In genomic region chr3:27258461-27258860, GRCm38 (mm10) we compare ENCODE assay signal across 15 mouse cellular contexts. TPM values are rescaled to one million over a fixed set of nuclear protein-coding genes. Genes with fewer than 3 reads are reported as not detected.
DNase-seq lines count a peak whose midpoint lies in the region; ATAC-seq and TF ChIP-seq lines count a peak whose summit lies in the region.
"Had no signal": no experiment of that assay in that cellular context is flagged by ENCODE, and none has a peak within 500 bp of the region (broad histone marks: within the 10 kb centered on the region; RNA-seq: fewer than 3 reads in every experiment).

No protein-coding gene starts in this region.

- H3K4me1 ChIP-seq in spleen, adult 2 months (ENCODE audit: control insufficient read depth, insufficient read depth, insufficient read length), result no peaks in the 10 kb centered on the region
- no peaks in the 10 kb centered on the region for H3K4me1 ChIP-seq in brown adipose tissue, adult 24 weeks (ENCODE audit: control insufficient read depth, insufficient read depth, insufficient read length, low read length)
- no peaks in the 10 kb centered on the region for H3K4me1 ChIP-seq in liver, embryonic 16.5 days (ENCODE audit: control insufficient read depth, low read depth, low read length)
- no peaks in the 10 kb centered on the region for H3K4me1 ChIP-seq in intestine, postnatal 0 days (replicated peaks; ENCODE audit: control insufficient read depth, insufficient read depth, low read length)
- H3K4me1 ChIP-seq: heart, embryonic 15.5 days; limb, embryonic 10.5 days had no signal

- no peaks in the 10 kb centered on the region for H3K9me3 ChIP-seq in liver, embryonic 16.5 days (replicated peaks; ENCODE audit: control insufficient read depth, low read length)
- H3K9me3 ChIP-seq in intestine, postnatal 0 days (ENCODE audit: control insufficient read depth), result no peaks in the 10 kb centered on the region
- H3K9me3 ChIP-seq: heart, embryonic 15.5 days; limb, embryonic 10.5 days had no signal

- no peaks in the 10 kb centered on the region for H3K36me3 ChIP-seq in spleen, adult 2 months (ENCODE audit: control insufficient read depth, insufficient read depth, low read length)
- no peaks in the 10 kb centered on the region for H3K36me3 ChIP-seq in liver, embryonic 16.5 days (ENCODE audit: control insufficient read depth, insufficient read depth)
- H3K36me3 ChIP-seq in splenic B cell, adult 2 months (ENCODE audit: control insufficient read depth, insufficient read depth, low read length, poor library complexity, severe bottlenecking), result no peaks in the 10 kb centered on the region
- no peaks in the 10 kb centered on the region for H3K36me3 ChIP-seq in intestine, postnatal 0 days (ENCODE audit: control insufficient read depth, insufficient read depth)
- H3K36me3 ChIP-seq: heart, embryonic 15.5 days; limb, embryonic 10.5 days had no signal

- no peak overlapping the region for H3K9ac ChIP-seq in liver, embryonic 16.5 days (ENCODE audit: low read depth, low read length)
- H3K9ac ChIP-seq in intestine, postnatal 0 days (ENCODE audit: low read depth, low read length), result no peak overlapping the region
- H3K9ac ChIP-seq: heart, embryonic 15.5 days had no signal

- no peak for TF ChIP-seq POLR2A in spleen, adult 2 months (IDR thresholded peaks at IDR 0.05; ENCODE audit: low read depth, low read length)

- H3K27ac ChIP-seq in spleen, adult 2 months (ENCODE audit: insufficient read depth, low read length), result no peak overlapping the region
- no peak overlapping the region for H3K27ac ChIP-seq in brown adipose tissue, adult 24 weeks (replicated peaks; ENCODE audit: low read depth, low read length)
- H3K27ac ChIP-seq in liver, embryonic 16.5 days (ENCODE audit: low read length), result no peak overlapping the region
- H3K27ac ChIP-seq in intestine, postnatal 0 days (ENCODE audit: low read depth, low read length), result no peak overlapping the region
- H3K27ac ChIP-seq: heart, embryonic 15.5 days; hindbrain, postnatal 0 days; kidney, postnatal 0 days; limb, embryonic 10.5 days had no signal

- no peak for ATAC-seq in liver, embryonic 16.5 days (ENCODE audit: low read depth)
- no peak for ATAC-seq in intestine, postnatal 0 days
- ATAC-seq: hindbrain, postnatal 0 days had no signal

- WGBS in spleen, adult 2 months, result 16% methylated on average over 10 of the region's 10 CpGs
- 31% methylated on average over 10 of the region's 10 CpGs for WGBS in liver, embryonic 16.5 days (ENCODE audit: insufficient replicate concordance)
- WGBS in intestine, postnatal 0 days, result 92% methylated on average over 10 of the region's 10 CpGs

- no peak for TF ChIP-seq CTCF in spleen, adult 2 months (IDR thresholded peaks at IDR 0.05; ENCODE audit: extremely low read depth, insufficient read depth, insufficient read length, insufficient replicate concordance)
- TF ChIP-seq CTCF in intestine, postnatal 0 days (IDR thresholded peaks at IDR 0.05; ENCODE audit: low read depth), result no peak

- no peak overlapping the region for H3K4me2 ChIP-seq in liver, embryonic 16.5 days (ENCODE audit: low read depth, low read length)
- H3K4me2 ChIP-seq in intestine, postnatal 0 days (replicated peaks; ENCODE audit: low read depth), result no peak overlapping the region
- H3K4me2 ChIP-seq: heart, embryonic 15.5 days had no signal

- no peaks in the 10 kb centered on the region for H3K27me3 ChIP-seq in spleen, adult 2 months (ENCODE audit: control insufficient read depth, insufficient read depth, low read length)
- no peaks in the 10 kb centered on the region for H3K27me3 ChIP-seq in liver, embryonic 16.5 days (ENCODE audit: control insufficient read depth, insufficient read depth, low read depth, low read length)
- no peaks in the 10 kb centered on the region for H3K27me3 ChIP-seq in splenic B cell, adult 2 months (ENCODE audit: control insufficient read depth, insufficient read depth, low read length, poor library complexity, severe bottlenecking)
- no peaks in the 10 kb centered on the region for H3K27me3 ChIP-seq in intestine, postnatal 0 days (replicated peaks; ENCODE audit: control insufficient read depth, insufficient read depth, low read length)
- H3K27me3 ChIP-seq: heart, embryonic 15.5 days had no signal

- peak overlapping the region; percentile 61 for H3K4me3 ChIP-seq in spleen, adult 2 months (ENCODE audit: extremely low read depth, insufficient read depth, insufficient read length)
- H3K4me3 ChIP-seq in brown adipose tissue, adult 24 weeks (ENCODE audit: insufficient read depth, low read depth, low read length), result peak overlapping the region; percentile 52
- peak overlapping the region; percentile 32; the same call in 1 of the 2 replicates for H3K4me3 ChIP-seq in liver, embryonic 16.5 days (ENCODE audit: low read depth, low read length)
- H3K4me3 ChIP-seq in intestine, postnatal 0 days (ENCODE audit: low read depth, low read length), result no peak overlapping the region
- H3K4me3 ChIP-seq: heart, embryonic 15.5 days; limb, embryonic 10.5 days had no signal

- DNase-seq in spleen, adult 2 months (ENCODE audit: low read depth in 1 of 2, low spot score in 2 of 2), result peak in 1 of 2 experiments; percentile 15
- no peak for DNase-seq in spleen, postnatal 10 days (ENCODE audit: low spot score in 2 of 2)
- DNase-seq in splenic B cell, adult 2 months (ENCODE audit: low read depth, low spot score), result peak; percentile 60
- no peak for DNase-seq in urinary bladder, adult 18-20 months (ENCODE audit: low spot score in 2 of 2)
- no peak for DNase-seq in embryo, embryonic 9.5 days (ENCODE audit: extremely low spot score)
- DNase-seq: gastrocnemius, postnatal 14 days; retina, postnatal 1 day had no signal

RNA-seq across cellular contexts. Expression of gene Tnfsf10, which starts 58.4 kb away (rescaled TPM):
- polyA plus RNA-seq in spleen, adult 2 months (2012; rRNA removed), result 1.6 and 1.7 TPM in 2 replicates
- polyA plus RNA-seq in brown adipose tissue, adult 24 weeks (2012; ENCODE audit: insufficient read depth, insufficient read length, missing spikeins), result 4.5 and 6.3 TPM in 2 replicates
- 0.15 and 0.17 TPM in 2 replicates for polyA plus RNA-seq in liver, embryonic 16.5 days (2015; fragmentation: Nextera tagmentation; extraction: Ambion mirVana)
- 3.1 TPM in 2 replicates for polyA plus RNA-seq in intestine, postnatal 0 days (2015; fragmentation: Nextera tagmentation; extraction: Ambion mirVana)
- polyA plus RNA-seq: limb, embryonic 10.5 days; neural tube, embryonic 11.5 days had no signal
